Mouse (Mus musculus) MEL (cell line): ENCODE results near the gene Fgfr2. TPM values are rescaled to one million over a fixed set of nuclear protein-coding genes. Genes with fewer than 3 reads are reported as not detected.
A peak's percentile ranks its signal among the peaks of the same experiment; 100 is the strongest.

Experiments used
- DNase-seq: peaks from one replicate; pipeline ENCODE4 v3.0.0; 2011; ENCODE audit warnings: low read depth, low spot score
- H3K27ac ChIP-seq: 2 replicates; pipeline ENCODE4 v1.5.1; 2012; ENCODE audit warnings: low read depth, mild to moderate bottlenecking, control low read depth, low read length, moderate library complexity; ENCODE audit not compliant: control insufficient read depth
- H3K27me3 ChIP-seq, 2 experiments: fragments of 150-350 bp in 1 of 2; sonication (generic) in 1 of 2; 2 replicates each; pipeline ENCODE4 v1.6.1; 2012; ENCODE audit warnings: low read length in 2 of 2, mild to moderate bottlenecking in 2 of 2, improper control_type of control experiment in 1 of 2, moderate library complexity in 1 of 2; ENCODE audit not compliant: insufficient read depth in 2 of 2, control insufficient read depth in 1 of 2
- H3K36me3 ChIP-seq, 2 experiments: 2 replicates each; pipeline ENCODE4 v1.6.1; 2012 to 2014; ENCODE audit warnings: low read length in 2 of 2, improper control_type of control experiment in 1 of 2, inconsistent platforms in 1 of 2, mild to moderate bottlenecking in 1 of 2; ENCODE audit not compliant: insufficient read depth in 2 of 2, control insufficient read depth in 1 of 2
- H3K4me1 ChIP-seq, 2 experiments: fragments of 150-350 bp in 1 of 2; sonication (generic) in 1 of 2; 2 replicates each; pipeline ENCODE4 v1.6.1; 2012; ENCODE audit warnings: low read length in 2 of 2, improper control_type of control experiment in 1 of 2, mild to moderate bottlenecking in 1 of 2; ENCODE audit not compliant: insufficient read depth in 2 of 2, control insufficient read depth in 1 of 2
- H3K4me3 ChIP-seq, 2 experiments: fragments of 150-350 bp in 1 of 2; sonication (generic) in 1 of 2; 2 replicates each; pipeline ENCODE4 v1.5.1; 2012; ENCODE audit warnings: low read depth in 2 of 2, low read length in 2 of 2, mild to moderate bottlenecking in 2 of 2, moderate library complexity in 2 of 2, control low read depth in 1 of 2, improper control_type of control experiment in 1 of 2; ENCODE audit not compliant: control insufficient read depth in 1 of 2, insufficient read depth in 1 of 2
- H3K79me2 ChIP-seq: 2 replicates; pipeline ENCODE4 v1.6.1; 2012; ENCODE audit warnings: mild to moderate bottlenecking, low read length, moderate library complexity; ENCODE audit not compliant: control insufficient read depth, poor library complexity, insufficient read depth
- H3K9ac ChIP-seq: 2 replicates; pipeline ENCODE4 v1.6.1; 2012; ENCODE audit warnings: low read depth, mild to moderate bottlenecking, control low read depth, low read length, moderate library complexity; ENCODE audit not compliant: control insufficient read depth, poor library complexity, severe bottlenecking
- H3K9me3 ChIP-seq: fragments of 150-350 bp; sonication (generic); replicated peaks from 2 replicates; pipeline ENCODE4 v1.6.1; 2012; ENCODE audit warnings: mild to moderate bottlenecking, low read length, improper control_type of control experiment, moderate library complexity; ENCODE audit not compliant: insufficient read depth
- CTCF ChIP-seq, 3 experiments: IDR thresholded peaks in 2 of 3; conservative IDR thresholded peaks in 1 of 3; 2 replicates each; pipeline ENCODE4 v1.5.1; 2011 to 2012; ENCODE audit warnings: low read length in 3 of 3, low read depth in 2 of 3, mild to moderate bottlenecking in 2 of 3, improper control_type of control experiment in 1 of 3, inconsistent platforms in 1 of 3, mixed read lengths in 1 of 3, moderate library complexity in 1 of 3; ENCODE audit not compliant: control insufficient read depth in 1 of 3, insufficient read depth in 1 of 3, poor library complexity in 1 of 3, severe bottlenecking in 1 of 3
- E2F4 ChIP-seq: IDR thresholded peaks from 2 replicates; pipeline ENCODE4 v1.6.1; 2011; ENCODE audit warnings: low read depth, low read length, improper control_type of control experiment, borderline replicate concordance
- HCFC1 ChIP-seq: IDR thresholded peaks from 2 replicates; pipeline ENCODE4 v1.6.1; 2012; ENCODE audit warnings: low read depth, mild to moderate bottlenecking, inconsistent platforms, low read length, improper control_type of control experiment, moderate library complexity
- JUND ChIP-seq: IDR thresholded peaks from 2 replicates; pipeline ENCODE4 v1.6.1; 2011; ENCODE audit warnings: low read depth, mild to moderate bottlenecking, improper control_type of control experiment, low read length
- KAT2A ChIP-seq: conservative IDR thresholded peaks from 2 replicates; pipeline ENCODE4 v1.6.1; 2012; ENCODE audit warnings: low read depth, low read length, improper control_type of control experiment, inconsistent platforms
- MAFK ChIP-seq: IDR thresholded peaks from 2 replicates; pipeline ENCODE4 v1.6.1; 2011; ENCODE audit warnings: low read depth, mild to moderate bottlenecking, low read length, improper control_type of control experiment, borderline replicate concordance
- MAZ ChIP-seq: IDR thresholded peaks from 2 replicates; pipeline ENCODE4 v1.6.1; 2012; ENCODE audit warnings: low read depth, mild to moderate bottlenecking, inconsistent platforms, low read length, improper control_type of control experiment
- MEF2A ChIP-seq: IDR thresholded peaks from 2 replicates; pipeline ENCODE4 v1.6.1; 2014; ENCODE audit warnings: low read depth, mild to moderate bottlenecking, inconsistent platforms, low read length, improper control_type of control experiment; ENCODE audit not compliant: poor library complexity, insufficient replicate concordance, severe bottlenecking; ENCODE audit errors: extremely low read depth
- MXI1 ChIP-seq: IDR thresholded peaks from 2 replicates; pipeline ENCODE4 v1.6.1; 2011; ENCODE audit warnings: mild to moderate bottlenecking, low read depth, low read length, improper control_type of control experiment
- MYC ChIP-seq: IDR thresholded peaks from 2 replicates; pipeline ENCODE4 v1.6.1; 2011; ENCODE audit warnings: low read depth, mild to moderate bottlenecking, low read length, improper control_type of control experiment, moderate library complexity
- NELFE ChIP-seq: IDR thresholded peaks from 2 replicates; pipeline ENCODE4 v1.6.1; 2011; ENCODE audit warnings: low read depth, low read length, improper control_type of control experiment
- NRF1 ChIP-seq: IDR thresholded peaks from 2 replicates; pipeline ENCODE4 v1.6.1; 2014; ENCODE audit warnings: low read depth, mild to moderate bottlenecking, inconsistent platforms, low read length, improper control_type of control experiment, moderate library complexity; ENCODE audit not compliant: poor library complexity, insufficient read depth, severe bottlenecking
- RCOR1 ChIP-seq: IDR thresholded peaks from 2 replicates; pipeline ENCODE4 v1.6.1; 2012; ENCODE audit warnings: low read depth, mild to moderate bottlenecking, inconsistent platforms, low read length, improper control_type of control experiment
- SIN3A ChIP-seq: IDR thresholded peaks from 2 replicates; pipeline ENCODE4 v1.6.1; 2012; ENCODE audit warnings: low read length, improper control_type of control experiment, inconsistent platforms
- SMC3 ChIP-seq: IDR thresholded peaks from 2 replicates; pipeline ENCODE4 v1.6.1; 2011; ENCODE audit warnings: low read depth, low read length, improper control_type of control experiment
- TBP ChIP-seq: IDR thresholded peaks from 2 replicates; pipeline ENCODE4 v1.8.0; 2011; ENCODE audit warnings: low read depth, low read length, improper control_type of control experiment
- ZKSCAN1 ChIP-seq: IDR thresholded peaks from 2 replicates; pipeline ENCODE4 v1.6.1; 2012; ENCODE audit warnings: low read depth, mild to moderate bottlenecking, inconsistent platforms, low read length, improper control_type of control experiment, moderate library complexity
- ZMIZ1 ChIP-seq: IDR thresholded peaks from 2 replicates; pipeline ENCODE4 v1.6.1; 2012; ENCODE audit warnings: low read depth, mild to moderate bottlenecking, inconsistent platforms, low read length, improper control_type of control experiment, moderate library complexity
- polyA plus RNA-seq, 2 experiments: library from polyadenylated mRNA; stranded (reverse) in 1 of 2; unstranded in 1 of 2; fragments of >175 nt in 1 of 2; fragments of >200 nt in 1 of 2; gene quantifications; 2 replicates each; pipeline versions ENCODE4 v1.2.1 to v1.2.4; 2012; ENCODE audit warnings: low replicate concordance in 2 of 2, low read depth in 1 of 2; ENCODE audit not compliant: insufficient read length in 2 of 2, insufficient read depth in 1 of 2, missing spikeins in 1 of 2
- total RNA-seq: library from RNA; depleted of rRNA; stranded (reverse); fragments of 300-350 nt; gene quantifications from 2 replicates; pipeline ENCODE4 v1.2.3, GENCODE M21; 2012

Fgfr2 gene
- total and polyA plus RNA-seq, 3 experiments, result not detected

DNA sequence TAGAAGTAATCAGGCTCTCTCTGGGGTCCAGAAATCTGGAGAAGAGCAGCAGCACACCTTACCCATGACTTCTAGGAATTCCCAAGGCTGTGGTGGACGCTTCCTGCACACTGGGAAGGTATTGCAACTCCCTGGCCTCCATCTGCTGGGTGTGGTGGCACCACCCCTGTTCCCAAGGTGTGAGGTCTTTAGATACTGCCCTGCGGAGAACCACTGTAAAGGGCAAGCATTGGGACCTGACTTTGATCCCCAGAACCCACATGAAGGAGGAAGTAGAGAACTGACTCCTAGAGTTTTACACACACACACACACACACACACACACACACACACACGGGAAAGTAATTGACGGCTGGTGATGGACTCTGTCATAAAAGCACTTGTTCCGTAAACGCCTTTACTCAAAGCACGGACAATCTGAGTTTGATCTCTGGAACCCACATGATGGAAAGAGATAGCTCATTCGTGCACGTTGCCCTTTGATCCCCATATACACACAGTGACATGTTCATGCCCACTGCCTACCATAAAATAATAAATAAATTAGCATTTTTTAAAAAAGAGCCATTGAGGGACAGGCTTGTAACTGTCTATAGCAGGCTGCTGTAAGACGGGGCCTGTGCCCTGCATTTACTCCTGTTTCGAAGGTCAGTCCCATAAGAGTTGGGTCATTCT, 478.4 kb downstream of the Fgfr2 start:
- no peak for DNase-seq
- no peak overlapping the region for H3K9ac ChIP-seq
- H3K79me2 ChIP-seq, result no peaks in the 10 kb centered on the region
- H3K36me3 ChIP-seq, result 0 out of 4 replicates have a peak, but pooled peaks cover 0 to 2% of the 10 kb centered on the region in 2 experiments
- H3K4me3 ChIP-seq, result no peak overlapping the region
- peaks cover 0 to 9% of the 10 kb centered on the region in 2 experiments; a peak in 2 of 4 replicates for H3K4me1 ChIP-seq
- no peak for TF ChIP-seq TBP
- H3K27me3 ChIP-seq, result no peaks in the 10 kb centered on the region
- no peak overlapping the region for H3K27ac ChIP-seq
- H3K9me3 ChIP-seq, result no peaks in the 10 kb centered on the region

GRCm38 (mm10) chr7:132641606-132642005, 481.5 kb downstream of the Fgfr2 start:
- Histone ChIP-seq H3K4me1 (peaks cover 0 to 9% of the 10 kb centered on the region in 2 experiments; a peak in 2 of 4 replicates), H3K27ac (no peak overlapping the region), H3K36me3 (0 out of 4 replicates have a peak, but pooled peaks cover 0 to 2% of the 10 kb centered on the region in 2 experiments), H3K4me3 (no peak overlapping the region), H3K9ac (no peak overlapping the region), H3K9me3 (no peaks in the 10 kb centered on the region), H3K79me2 (no peaks in the 10 kb centered on the region), H3K27me3 (no peaks in the 10 kb centered on the region)
- no peak for TF ChIP-seq MYC
- no peak for TF ChIP-seq NELFE
- no peak for TF ChIP-seq E2F4
- peak; percentile 63 for DNase-seq

GRCm38 (mm10) chr7:132640946-132641345, 482.2 kb downstream of the Fgfr2 start:
- H3K4me3 ChIP-seq, result no peak overlapping the region
- no peaks in the 10 kb centered on the region for H3K27me3 ChIP-seq
- no peaks in the 10 kb centered on the region for H3K9me3 ChIP-seq
- H3K79me2 ChIP-seq, result no peaks in the 10 kb centered on the region
- 0 out of 4 replicates have a peak, but pooled peaks cover 0 to 2% of the 10 kb centered on the region in 2 experiments for H3K36me3 ChIP-seq
- peaks cover 0 to 9% of the 10 kb centered on the region in 2 experiments; a peak in 2 of 4 replicates for H3K4me1 ChIP-seq
- H3K9ac ChIP-seq, result no peak overlapping the region
- DNase-seq, result peak; percentile 22
- H3K27ac ChIP-seq, result no peak overlapping the region
- TF ChIP-seq NRF1, result no peak
- TF ChIP-seq MEF2A, result no peak
- TF ChIP-seq KAT2A, result no peak
- no peak for TF ChIP-seq ZKSCAN1
- TF ChIP-seq SMC3, result no peak
- no peak for TF ChIP-seq RCOR1
- TF ChIP-seq ZMIZ1, result no peak
- no peak for TF ChIP-seq CTCF (IDR thresholded peaks at IDR 0.05 in 2 of 3, conservative IDR thresholded peaks at IDR 0.05 in 1 of 3; ENCODE audit: control insufficient read depth in 1 of 3, insufficient read depth in 1 of 3, low read depth in 2 of 3, low read length in 3 of 3, poor library complexity in 1 of 3, severe bottlenecking in 1 of 3)
- TF ChIP-seq JUND, result no peak
- TF ChIP-seq MAFK, result no peak
- no peak for TF ChIP-seq HCFC1
- no peak for TF ChIP-seq SIN3A
- TF ChIP-seq MAZ, result no peak
- no peak for TF ChIP-seq MXI1
